Mouse (Mus musculus): ENCODE data around the gene Gm21985. TPM values are rescaled to one million over a fixed set of nuclear protein-coding genes. Genes with fewer than 3 reads are reported as not detected.
"Not testable (repeated sequence)": the region's sequence is repeated elsewhere in the genome, so short reads cannot be mapped to it uniquely, and the experiment has no call there.

The Gm21985 gene
- polyA plus RNA-seq, 1 experiment: not detected

DNA sequence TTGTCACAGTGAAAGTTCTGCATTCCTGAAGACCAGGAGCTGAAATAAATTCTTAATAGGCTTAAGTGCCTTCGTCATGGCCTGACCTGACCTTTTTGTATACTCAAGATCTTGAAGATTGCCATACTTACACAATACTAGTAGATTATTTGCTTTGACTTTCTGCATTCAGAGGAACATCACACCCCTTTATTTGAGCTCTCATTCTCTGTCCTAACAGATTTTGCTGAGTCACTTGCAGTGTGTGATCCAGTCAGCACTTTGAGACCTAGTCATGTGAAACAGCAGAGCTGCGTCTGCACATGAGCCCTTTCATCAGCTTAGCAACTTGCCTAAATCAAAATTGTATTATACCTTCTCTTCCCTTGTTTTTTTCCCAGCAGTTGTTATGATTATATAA lies 167.2 kb downstream of the Gm21985 start:
- Histone ChIP-seq H3K36me3 (ENCODE audit: control insufficient read depth) (no peaks in the 10 kb centered on the region), H3K9me3 (ENCODE audit: control insufficient read depth, low read length) (no peaks in the 10 kb centered on the region), H3K4me1 (ENCODE audit: control insufficient read depth) (peaks cover 13% of the 10 kb centered on the region), H3K27me3 (ENCODE audit: control insufficient read depth) (no peaks in the 10 kb centered on the region), H3K4me3 (replicated peaks) (no peak overlapping the region)
- no peak for TF ChIP-seq TAL1 (IDR thresholded peaks at IDR 0.05; ENCODE audit: low read length)
- no peak for TF ChIP-seq GATA1 (IDR thresholded peaks at IDR 0.05; ENCODE audit: low read length)

DNA sequence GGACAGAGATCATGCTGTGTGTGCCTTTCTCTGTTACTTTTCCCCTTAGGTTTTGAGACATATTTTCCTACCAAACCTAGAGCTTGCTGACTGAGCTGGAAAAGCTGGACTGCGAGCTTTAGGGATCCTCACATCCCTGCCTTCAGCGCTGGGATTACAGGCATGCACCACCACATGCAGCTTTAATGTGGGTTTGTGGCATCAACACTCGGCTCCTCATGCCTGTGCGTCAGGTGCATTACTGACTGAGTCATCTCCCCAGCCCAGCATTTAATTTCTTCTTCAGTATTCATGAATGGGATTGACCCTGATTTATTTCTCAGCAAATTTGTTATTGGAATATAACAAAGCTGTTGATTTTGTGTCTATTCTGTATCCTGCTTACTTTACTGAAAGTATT lies 170.2 kb downstream of the Gm21985 start:
- TF ChIP-seq GATA1 (IDR thresholded peaks at IDR 0.05; ENCODE audit: low read length): no peak
- no peak for TF ChIP-seq TAL1 (IDR thresholded peaks at IDR 0.05; ENCODE audit: low read length)
- H3K27me3 ChIP-seq (ENCODE audit: control insufficient read depth): no peaks in the 10 kb centered on the region
- no peaks in the 10 kb centered on the region for H3K9me3 ChIP-seq (ENCODE audit: control insufficient read depth, low read length)
- peaks cover 11% of the 10 kb centered on the region for H3K4me1 ChIP-seq (ENCODE audit: control insufficient read depth)
- H3K4me3 ChIP-seq (replicated peaks): no peak overlapping the region
- H3K36me3 ChIP-seq (ENCODE audit: control insufficient read depth): no peaks in the 10 kb centered on the region

DNA sequence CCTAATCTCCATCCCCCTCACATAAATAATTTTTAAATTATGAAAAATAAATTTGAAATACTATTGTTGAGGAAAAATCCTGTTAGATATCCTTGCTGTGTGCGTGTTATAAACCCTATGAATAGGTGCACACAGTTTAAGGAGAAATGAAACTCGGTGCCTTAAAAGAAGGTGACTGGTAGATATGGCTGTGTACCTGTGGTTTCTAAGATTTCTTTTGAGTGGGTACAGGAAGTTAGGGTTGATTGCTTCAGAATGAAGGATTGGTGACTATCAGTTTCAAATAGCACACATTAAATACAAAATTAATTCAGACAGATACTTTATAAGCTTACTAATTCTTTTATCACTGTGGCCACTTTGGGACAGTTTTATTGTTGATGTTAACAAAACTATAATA lies 171.5 kb downstream of the Gm21985 start:
- H3K9me3 ChIP-seq (ENCODE audit: control insufficient read depth, low read length): no peaks in the 10 kb centered on the region

DNA sequence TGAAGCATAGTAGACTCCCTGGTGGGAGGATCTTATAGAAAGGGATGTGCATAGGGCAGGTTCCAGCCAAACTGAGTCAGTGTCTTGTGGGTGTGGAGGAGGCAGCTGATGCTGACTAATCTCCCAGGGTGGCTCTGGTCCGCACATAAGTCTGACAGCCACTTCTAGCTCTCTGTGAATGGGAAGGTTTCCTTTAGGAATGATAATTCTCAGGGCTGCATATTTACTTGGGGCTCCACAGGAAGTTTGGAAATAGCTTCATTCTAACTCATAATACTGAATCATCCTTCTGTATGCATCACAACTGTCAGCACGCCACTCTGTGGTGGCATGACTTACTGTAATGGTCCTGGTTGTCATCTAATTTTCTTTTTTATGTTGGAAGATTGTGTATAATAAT lies 177.4 kb downstream of the Gm21985 start:
- H3K9me3 ChIP-seq (ENCODE audit: control insufficient read depth, low read length): no peaks in the 10 kb centered on the region
- H3K36me3 ChIP-seq (ENCODE audit: control insufficient read depth): no peaks in the 10 kb centered on the region
- no peaks in the 10 kb centered on the region for H3K27me3 ChIP-seq (ENCODE audit: control insufficient read depth)
- TF ChIP-seq GATA1 (IDR thresholded peaks at IDR 0.05; ENCODE audit: low read length): no peak
- TF ChIP-seq TAL1 (IDR thresholded peaks at IDR 0.05; ENCODE audit: low read length): no peak
- H3K4me3 ChIP-seq (replicated peaks): no peak overlapping the region
- H3K4me1 ChIP-seq (ENCODE audit: control insufficient read depth): no peaks in the 10 kb centered on the region

More for the DNA sequence above, 171.5 kb downstream of the Gm21985 start:
- no peak overlapping the region for H3K4me3 ChIP-seq (replicated peaks)
- no peaks in the 10 kb centered on the region for H3K27me3 ChIP-seq (ENCODE audit: control insufficient read depth)
- peaks cover 11% of the 10 kb centered on the region for H3K4me1 ChIP-seq (ENCODE audit: control insufficient read depth)
- no peaks in the 10 kb centered on the region for H3K36me3 ChIP-seq (ENCODE audit: control insufficient read depth)
- TF ChIP-seq GATA1 (IDR thresholded peaks at IDR 0.05; ENCODE audit: low read length) (no peak), TAL1 (IDR thresholded peaks at IDR 0.05; ENCODE audit: low read length) (no peak)

DNA sequence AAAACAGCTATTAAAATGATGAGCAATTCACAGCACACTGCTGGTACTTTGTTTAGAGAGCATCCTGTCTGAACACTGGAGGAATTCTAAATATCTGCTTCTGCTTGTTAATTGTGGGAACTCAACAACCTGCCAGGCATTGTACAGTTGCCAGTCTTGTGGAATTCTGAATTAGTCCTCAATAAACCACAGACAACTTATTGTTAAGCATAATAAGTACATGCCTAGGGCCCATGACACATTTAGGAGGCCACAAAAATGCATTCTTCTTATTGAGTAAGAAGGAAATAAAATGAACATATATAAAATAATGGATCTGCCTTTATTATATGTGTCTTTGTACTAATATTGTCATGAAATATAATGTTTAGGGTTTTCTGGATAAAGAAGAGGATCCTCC lies 179.4 kb downstream of the Gm21985 start:
- Histone ChIP-seq H3K4me1 (ENCODE audit: control insufficient read depth) (peaks cover 3% of the 10 kb centered on the region), H3K9me3 (ENCODE audit: control insufficient read depth, low read length) (no peaks in the 10 kb centered on the region), H3K36me3 (ENCODE audit: control insufficient read depth) (no peaks in the 10 kb centered on the region), H3K4me3 (replicated peaks) (no peak overlapping the region), H3K27me3 (ENCODE audit: control insufficient read depth) (no peaks in the 10 kb centered on the region)
- TF ChIP-seq GATA1 (IDR thresholded peaks at IDR 0.05; ENCODE audit: low read length) (no peak), TAL1 (IDR thresholded peaks at IDR 0.05; ENCODE audit: low read length) (no peak)

DNA sequence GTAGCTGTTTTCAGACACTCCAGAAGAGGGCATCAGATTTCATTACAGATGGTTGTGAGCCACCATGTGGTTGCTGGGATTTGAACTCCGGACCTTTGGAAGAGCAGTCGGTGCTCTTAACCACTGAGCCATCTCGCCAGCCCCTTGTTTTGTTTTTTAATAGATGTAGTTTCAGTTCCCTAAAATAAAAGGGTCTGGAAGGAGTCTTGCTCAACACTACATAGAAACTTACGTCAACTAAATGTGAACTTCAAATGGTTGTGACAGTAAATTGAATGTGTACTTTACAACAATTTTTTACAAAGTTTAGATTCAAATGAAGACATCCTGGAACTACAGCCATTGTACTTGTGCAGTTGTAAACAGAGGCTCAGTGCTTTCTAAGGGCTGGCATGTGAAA lies 181.9 kb downstream of the Gm21985 start:
- peaks cover 15% of the 10 kb centered on the region for H3K4me1 ChIP-seq (ENCODE audit: control insufficient read depth)
- H3K9me3 ChIP-seq (ENCODE audit: control insufficient read depth, low read length); H3K27me3 ChIP-seq (ENCODE audit: control insufficient read depth); H3K36me3 ChIP-seq (ENCODE audit: control insufficient read depth); H3K4me3 ChIP-seq (replicated peaks): not testable (repeated sequence)

DNA sequence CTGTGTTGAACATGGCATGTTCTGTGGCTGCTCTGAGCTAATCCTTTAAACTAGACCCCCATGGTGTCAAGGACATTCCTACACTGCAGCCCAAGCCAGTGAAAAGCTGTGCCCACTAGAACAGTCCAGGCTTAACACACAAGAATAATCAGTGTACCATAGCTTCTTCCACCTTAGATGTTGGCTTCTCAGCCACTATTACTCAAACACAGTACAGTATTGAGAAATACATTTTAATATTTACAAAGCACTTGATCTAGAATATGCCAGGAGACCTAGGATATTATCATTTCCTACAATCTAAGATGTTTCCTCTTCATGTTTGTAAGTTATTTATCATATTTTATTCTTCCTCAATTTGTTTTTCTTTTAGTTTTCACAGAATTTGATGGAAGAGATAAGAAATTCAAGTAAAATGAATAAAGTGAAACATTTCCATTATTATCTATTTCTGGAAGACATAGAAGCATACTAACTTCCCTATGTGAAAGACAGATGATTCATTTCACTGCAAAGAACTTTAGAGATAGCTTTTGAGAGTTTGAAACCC lies 182.5 kb downstream of the Gm21985 start:
- no peaks in the 10 kb centered on the region for H3K27me3 ChIP-seq (ENCODE audit: control insufficient read depth)
- H3K4me1 ChIP-seq (ENCODE audit: control insufficient read depth): peaks cover 16% of the 10 kb centered on the region
- H3K4me3 ChIP-seq (replicated peaks): no peak overlapping the region
- no peaks in the 10 kb centered on the region for H3K9me3 ChIP-seq (ENCODE audit: control insufficient read depth, low read length)
- TF ChIP-seq TAL1 (IDR thresholded peaks at IDR 0.05; ENCODE audit: low read length) (no peak), GATA1 (IDR thresholded peaks at IDR 0.05; ENCODE audit: low read length) (no peak)
- no peaks in the 10 kb centered on the region for H3K36me3 ChIP-seq (ENCODE audit: control insufficient read depth)

DNA sequence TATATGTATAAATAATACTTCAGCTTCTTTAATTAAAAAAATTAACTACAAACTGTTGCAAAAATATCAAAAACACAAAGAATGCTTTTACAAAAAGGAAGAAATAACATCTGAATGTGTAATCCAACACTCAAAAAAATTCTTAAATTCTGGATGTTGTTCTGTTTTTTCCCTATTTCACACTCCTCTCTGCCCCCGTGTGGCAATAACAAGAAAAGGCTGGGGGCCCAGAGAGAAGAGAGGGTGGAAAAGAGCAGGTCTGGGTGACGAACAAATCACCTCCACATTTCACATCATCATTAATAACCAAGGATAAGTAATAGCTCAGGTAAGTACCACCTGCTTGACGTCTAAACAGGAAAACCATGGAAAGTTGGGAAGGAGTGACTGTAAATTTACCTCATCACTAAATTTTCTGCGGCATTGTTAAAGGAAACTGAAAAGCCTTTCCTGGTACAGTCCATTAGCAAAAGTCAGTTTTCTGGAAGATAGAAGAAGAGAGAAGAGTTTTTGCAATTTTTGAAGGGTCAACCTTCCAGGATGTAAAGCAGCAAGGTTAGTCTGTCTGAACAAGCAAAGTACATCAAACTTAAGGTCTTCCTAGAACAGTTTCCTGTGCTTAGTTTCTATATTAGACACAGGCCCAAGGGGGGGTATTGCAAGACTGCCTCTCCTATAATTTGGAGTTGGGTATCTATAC lies 183.6 kb downstream of the Gm21985 start:
- H3K4me1 ChIP-seq (ENCODE audit: control insufficient read depth): peaks cover 22% of the 10 kb centered on the region
- H3K36me3 ChIP-seq (ENCODE audit: control insufficient read depth): no peaks in the 10 kb centered on the region
- no peak overlapping the region for H3K4me3 ChIP-seq (replicated peaks)
- TF ChIP-seq GATA1 (IDR thresholded peaks at IDR 0.05; ENCODE audit: low read length) (no peak), TAL1 (IDR thresholded peaks at IDR 0.05; ENCODE audit: low read length) (no peak)
- no peaks in the 10 kb centered on the region for H3K9me3 ChIP-seq (ENCODE audit: control insufficient read depth, low read length)
- no peaks in the 10 kb centered on the region for H3K27me3 ChIP-seq (ENCODE audit: control insufficient read depth)

DNA sequence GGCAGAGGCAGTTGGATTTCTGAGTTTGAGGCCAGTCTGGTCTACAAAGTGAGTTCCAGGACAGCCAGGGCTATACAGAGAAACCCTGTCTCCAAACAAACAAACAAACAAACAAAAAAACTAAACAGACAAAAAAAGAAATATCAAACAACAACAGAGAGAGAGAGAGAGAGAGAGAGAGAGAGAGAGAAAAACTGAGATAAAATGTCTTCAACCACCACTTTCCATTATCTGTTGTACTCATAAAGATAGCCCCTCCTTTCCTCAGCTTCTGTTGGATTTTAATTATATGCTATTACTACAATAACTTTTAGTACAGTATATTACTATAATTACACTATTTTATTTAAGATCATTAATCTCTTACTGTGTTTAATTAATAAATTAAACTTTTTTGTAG lies 186.4 kb downstream of the Gm21985 start:
- H3K27me3 ChIP-seq (ENCODE audit: control insufficient read depth); H3K4me3 ChIP-seq (replicated peaks); H3K36me3 ChIP-seq (ENCODE audit: control insufficient read depth); H3K9me3 ChIP-seq (ENCODE audit: control insufficient read depth, low read length): not testable (repeated sequence)
- H3K4me1 ChIP-seq (ENCODE audit: control insufficient read depth): peaks cover 36% of the 10 kb centered on the region
